In genomic region chr4:150853680-150854461, GRCm38 (mm10) we compare ENCODE assay signal across 8 mouse cellular contexts. TPM values are rescaled to one million over a fixed set of nuclear protein-coding genes. Genes with fewer than 3 reads are reported as not detected.
DNase-seq lines count a peak whose midpoint lies in the region; TF ChIP-seq lines count a peak whose summit lies in the region.

Gene Errfi1, plus strand, starts transcription at chr4:150853919.

- H3K9ac ChIP-seq in liver, adult 2 months (ENCODE audit: low read depth, low read length) = peak within 1 kb of the TSS; percentile 77

- H3K79me2 ChIP-seq in liver, adult 2 months (ENCODE audit: control insufficient read depth, insufficient read depth, low read length) = peaks cover 8% of the 10 kb centered on the region

- TF ChIP-seq POLR2A in kidney, adult 2 months (IDR thresholded peaks at IDR 0.05; ENCODE audit: low read depth, low read length) = no peak
- 0 out of 2 replicates have a peak, but pooled peaks have one; percentile 46 for TF ChIP-seq POLR2A in liver, adult 2 months (IDR thresholded peaks at IDR 0.05; ENCODE audit: extremely low read depth, insufficient read depth, low read length)

- DNase-seq in layer of hippocampus, adult 18-20 months (ENCODE audit: low spot score in 2 of 2) = no peak
- DNase-seq in layer of hippocampus, adult 11-12 months (ENCODE audit: low spot score) = no peak
- DNase-seq in cerebellum, adult 9-11 months = peak; percentile 49
- DNase-seq in heart, adult 18-20 months = no peak
- peak; percentile 95 for DNase-seq in kidney, adult 2 months
- peak; percentile 99 for DNase-seq in liver, adult 2 months (ENCODE audit: extremely low read depth, low read depth, low spot score)
- peak; percentile 25 for DNase-seq in neural tube, embryonic 10.5 days (ENCODE audit: extremely low spot score, low spot score)
- DNase-seq in spleen, postnatal 36 days (ENCODE audit: low spot score in 2 of 2) = no peak

- peaks cover 20% of the 10 kb centered on the region for H3K4me1 ChIP-seq in kidney, adult 2 months (ENCODE audit: control insufficient read depth, insufficient read depth, low read length)
- H3K4me1 ChIP-seq in liver, adult 2 months (ENCODE audit: control insufficient read depth, insufficient read depth, low read length) = peaks cover 12% of the 10 kb centered on the region

- WGBS in kidney, adult 2 months = 35% methylated on average over 13 of the region's 13 CpGs
- 20% methylated on average over 13 of the region's 13 CpGs for WGBS in liver, adult 2 months

- H3K27me3 ChIP-seq in kidney, adult 2 months (replicated peaks; ENCODE audit: control insufficient read depth, insufficient read depth, low read length) = no peaks in the 10 kb centered on the region
- no peaks in the 10 kb centered on the region for H3K27me3 ChIP-seq in liver, adult 2 months (ENCODE audit: control insufficient read depth, insufficient read depth, low read length)

- no peak for TF ChIP-seq CTCF in kidney, adult 2 months (conservative IDR thresholded peaks at IDR 0.05; ENCODE audit: insufficient read depth, insufficient read length, low read depth, low read length)
- no peak for TF ChIP-seq CTCF in liver, adult 2 months (IDR thresholded peaks at IDR 0.05; ENCODE audit: low read depth, low read length)

- H3K27ac ChIP-seq in kidney, adult 2 months (ENCODE audit: insufficient read depth, low read depth, low read length) = peak within 1 kb of the TSS; percentile 97
- H3K27ac ChIP-seq in liver, adult 2 months (replicated peaks; ENCODE audit: insufficient read depth, low read depth, low read length) = peak within 1 kb of the TSS; percentile 87

- peaks cover 6% of the 10 kb centered on the region; the same call in 1 of the 2 replicates for H3K36me3 ChIP-seq in kidney, adult 2 months (ENCODE audit: control insufficient read depth, insufficient read depth, low read length)
- H3K36me3 ChIP-seq in liver, adult 2 months (ENCODE audit: control insufficient read depth, insufficient read depth, low read length) = peaks cover 30% of the 10 kb centered on the region

- peak within 1 kb of the TSS; percentile 57 for H3K4me3 ChIP-seq in kidney, adult 2 months (ENCODE audit: insufficient read depth, low read depth, low read length)
- H3K4me3 ChIP-seq in liver, adult 2 months (ENCODE audit: insufficient read depth, low read depth, low read length) = peak within 1 kb of the TSS; percentile 98

RNA-seq across cellular contexts. Expression of gene Errfi1, which starts in this region (rescaled TPM):
- 10 to 100 TPM; 45.7 to 60.5 TPM for total RNA-seq in layer of hippocampus, adult 18-20 months (2021)
- total RNA-seq in heart, adult 18-20 months (2021) = 10 to 100 TPM; 26.7 to 29.9 TPM
- 230 TPM in 2 replicates for polyA plus RNA-seq in kidney, adult 2 months (2012; rRNA removed)
- 589 and 661 TPM in 2 replicates for total RNA-seq in liver, adult 2 months (2014; rRNA removed)
- 259 and 295 TPM in 2 replicates for polyA plus RNA-seq in liver, adult 2 months (2012; rRNA removed)

Comparison
In these comparisons a context has a peak if more than half of its experiments do, and no peak if none do; other contexts are left out.
1. DNase-seq: peak in cerebellum, adult 9-11 months (single experiment), kidney, adult 2 months (single experiment), liver, adult 2 months (single experiment) and neural tube, embryonic 10.5 days (single experiment); none in layer of hippocampus, adult 18-20 months (0 of 2), layer of hippocampus, adult 11-12 months (single experiment), heart, adult 18-20 months (0 of 2) and spleen, postnatal 36 days (0 of 2).